Mouse (Mus musculus): ENCODE measurements at regions not wholly inside any gene's neighbourhood (a gene's known extent, or its start where the extent isn't known, plus 50 kb on each side); places are given as distances from the start of the nearest gene placed in this dataset.

DNA sequence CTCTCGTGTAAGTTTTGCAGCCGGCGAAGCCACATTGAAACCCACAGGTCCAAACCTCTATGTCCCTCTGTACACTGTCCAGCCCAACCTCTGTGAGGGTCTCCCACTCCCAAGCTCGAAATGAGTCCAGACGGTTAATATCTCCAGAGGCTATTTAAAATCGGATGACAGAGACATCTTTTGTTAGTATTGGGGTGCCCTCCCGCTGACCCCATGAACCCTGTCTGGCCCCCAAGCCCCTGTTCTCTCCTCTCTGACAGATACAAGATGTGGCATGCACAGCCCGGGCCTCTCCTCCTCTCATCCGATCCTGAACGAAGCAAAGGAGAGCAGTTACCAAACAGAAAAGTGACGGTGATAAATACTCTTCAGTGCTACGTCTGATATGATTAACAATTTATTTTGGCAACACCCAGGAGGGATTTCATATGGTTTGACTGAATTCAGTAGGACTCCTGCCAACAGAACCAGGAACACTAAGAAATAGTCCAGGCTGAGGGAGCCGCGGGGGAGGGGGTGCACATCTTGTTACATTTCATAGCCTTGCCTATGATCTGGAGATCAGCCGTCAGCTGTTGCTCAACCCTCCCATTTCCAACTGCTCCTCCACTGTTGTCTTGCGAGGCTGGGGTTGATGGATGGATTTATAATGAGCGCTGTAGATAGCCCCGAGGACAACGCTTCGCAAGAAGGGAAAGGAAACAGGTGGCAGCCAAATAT, 266.6 kb upstream of the Klf3 start:
- no peaks in the 10 kb centered on the region for H3K79me3 ChIP-seq (ENCODE audit: low read depth)

DNA sequence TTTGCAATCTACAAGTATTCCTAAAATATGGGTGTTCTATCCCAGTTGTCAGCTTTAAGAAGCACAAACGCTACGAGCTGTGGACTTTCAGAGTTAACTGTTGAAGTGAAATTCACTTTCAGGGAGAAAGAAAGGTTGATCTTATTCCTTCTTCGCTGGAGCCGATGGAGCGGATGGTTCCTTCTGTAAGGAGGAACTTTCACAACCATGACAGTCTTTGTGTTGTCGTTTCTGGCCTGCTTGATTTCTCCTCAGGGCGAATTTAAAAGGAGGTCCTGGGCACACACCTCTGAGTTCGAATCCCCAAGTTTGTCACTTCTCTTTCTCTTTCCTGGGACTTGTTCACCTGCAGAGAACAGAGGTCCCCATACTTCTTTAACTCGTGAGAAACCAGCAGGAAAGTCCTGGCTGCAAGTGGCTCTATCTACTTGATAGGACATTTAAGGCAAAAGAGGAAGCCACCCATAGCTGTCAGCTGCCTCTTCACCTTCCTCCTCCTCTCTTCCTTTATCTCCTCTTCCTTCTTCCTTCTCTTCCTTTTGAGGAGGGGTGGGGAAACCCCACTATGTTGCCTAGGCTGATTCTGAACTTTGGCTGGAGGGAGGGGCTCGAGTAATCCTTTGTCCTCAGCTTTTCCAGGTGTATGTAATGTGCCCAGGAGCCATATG, 265.9 kb upstream of the Klf3 start:
- Histone ChIP-seq H3K36me3 (ENCODE audit: control insufficient read depth, insufficient read depth) (no peaks in the 10 kb centered on the region), H3K79me2 (ENCODE audit: control insufficient read depth, insufficient read depth) (no peaks in the 10 kb centered on the region), H3K4me3 (ENCODE audit: insufficient read depth, poor library complexity, severe bottlenecking) (no peak overlapping the region), H3K79me3 (ENCODE audit: low read depth) (no peaks in the 10 kb centered on the region), H3ac (ENCODE audit: control insufficient read depth, insufficient read length, low read depth) (no peak overlapping the region), H3K27me3 (ENCODE audit: control insufficient read depth, insufficient read depth, insufficient read length) (no peaks in the 10 kb centered on the region)
- TF ChIP-seq CEBPB (IDR thresholded peaks at IDR 0.05; ENCODE audit: low read depth) (no peak), USF1 (IDR thresholded peaks at IDR 0.05; ENCODE audit: low read depth) (no peak), MYOD1 (IDR thresholded peaks at IDR 0.05; ENCODE audit: control insufficient read depth, insufficient read length, low read depth) (no peak), MAX (IDR thresholded peaks at IDR 0.05) (no peak), CTCF (IDR thresholded peaks at IDR 0.05; ENCODE audit: control insufficient read depth, insufficient read depth, insufficient read length) (no peak), MYOG (IDR thresholded peaks at IDR 0.05; ENCODE audit: control insufficient read depth, extremely low read depth, insufficient read length) (no peak), FOSL1 (IDR thresholded peaks at IDR 0.05; ENCODE audit: insufficient read depth, low read length, poor library complexity, severe bottlenecking) (no peak)

More for the DNA sequence above, 266.6 kb upstream of the Klf3 start:
- TF ChIP-seq MAX (IDR thresholded peaks at IDR 0.05), result no peak
- TF ChIP-seq USF1 (IDR thresholded peaks at IDR 0.05; ENCODE audit: low read depth), result no peak
- no peak for TF ChIP-seq CTCF (IDR thresholded peaks at IDR 0.05; ENCODE audit: control insufficient read depth, insufficient read depth, insufficient read length)
- TF ChIP-seq CEBPB (IDR thresholded peaks at IDR 0.05; ENCODE audit: low read depth), result no peak
- TF ChIP-seq FOSL1 (IDR thresholded peaks at IDR 0.05; ENCODE audit: insufficient read depth, low read length, poor library complexity, severe bottlenecking), result no peak
- TF ChIP-seq MYOG (IDR thresholded peaks at IDR 0.05; ENCODE audit: control insufficient read depth, extremely low read depth, insufficient read length), result no peak
- Histone ChIP-seq H3K36me3 (ENCODE audit: control insufficient read depth, insufficient read depth) (no peaks in the 10 kb centered on the region), H3K79me2 (ENCODE audit: control insufficient read depth, insufficient read depth) (no peaks in the 10 kb centered on the region), H3K4me3 (ENCODE audit: insufficient read depth, poor library complexity, severe bottlenecking) (no peak overlapping the region), H3ac (ENCODE audit: control insufficient read depth, insufficient read length, low read depth) (no peak overlapping the region), H3K27me3 (ENCODE audit: control insufficient read depth, insufficient read depth, insufficient read length) (no peaks in the 10 kb centered on the region)

DNA sequence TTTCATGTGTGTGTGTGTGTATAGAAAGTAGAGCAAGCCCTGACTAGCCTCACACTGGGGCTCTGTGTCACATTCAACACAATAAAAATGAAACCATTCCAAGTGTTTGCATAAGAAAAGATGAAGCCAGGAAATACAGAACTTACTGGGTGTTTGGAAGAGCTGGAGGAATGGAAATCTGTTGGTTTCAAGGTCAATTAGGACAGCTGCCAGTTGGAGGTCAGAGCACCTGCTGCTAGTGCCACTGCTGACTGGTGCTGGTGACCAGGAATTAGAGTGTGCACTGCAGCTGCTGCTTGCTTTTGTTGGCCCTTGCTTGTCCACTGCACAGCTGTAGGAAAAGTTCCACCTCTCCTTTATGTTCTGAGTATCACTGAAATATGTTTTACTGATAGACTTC, 261.4 kb upstream of the Klf3 start:
- H3K27me3 ChIP-seq (ENCODE audit: control insufficient read depth, insufficient read depth, insufficient read length), result no peaks in the 10 kb centered on the region
- H3K79me3 ChIP-seq (ENCODE audit: low read depth), result no peaks in the 10 kb centered on the region
- H3K4me3 ChIP-seq (ENCODE audit: insufficient read depth, poor library complexity, severe bottlenecking), result no peak overlapping the region
- TF ChIP-seq CEBPB (IDR thresholded peaks at IDR 0.05; ENCODE audit: low read depth) (no peak), CTCF (IDR thresholded peaks at IDR 0.05; ENCODE audit: control insufficient read depth, insufficient read depth, insufficient read length) (no peak), MYOD1 (IDR thresholded peaks at IDR 0.05; ENCODE audit: control insufficient read depth, insufficient read length, low read depth) (no peak)
- no peaks in the 10 kb centered on the region for H3K79me2 ChIP-seq (ENCODE audit: control insufficient read depth, insufficient read depth)
- H3K36me3 ChIP-seq (ENCODE audit: control insufficient read depth, insufficient read depth), result no peaks in the 10 kb centered on the region
- no peak overlapping the region for H3ac ChIP-seq (ENCODE audit: control insufficient read depth, insufficient read length, low read depth)

DNA sequence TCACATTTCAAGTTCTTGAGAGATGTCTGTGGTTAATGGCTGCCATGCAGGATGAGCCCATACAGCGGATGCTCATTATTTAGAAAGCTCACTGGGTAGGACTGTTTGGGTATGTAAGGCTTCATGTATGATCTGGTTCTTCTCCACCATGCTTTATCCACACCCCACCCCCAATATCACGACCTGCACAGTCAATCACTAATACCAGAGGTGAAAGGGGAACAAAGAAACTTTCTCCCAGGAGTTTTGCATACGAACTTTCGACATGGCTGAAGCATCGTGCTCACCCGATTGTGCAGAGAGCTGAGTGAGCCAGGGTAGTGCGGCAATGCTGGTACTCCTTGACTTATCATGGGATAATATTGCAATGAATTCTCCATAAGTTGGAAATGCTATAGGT, 247.3 kb upstream of the Klf3 start:
- Histone ChIP-seq H3K79me2 (ENCODE audit: control insufficient read depth, insufficient read depth) (no peaks in the 10 kb centered on the region), H3K36me3 (ENCODE audit: control insufficient read depth, insufficient read depth) (no peaks in the 10 kb centered on the region), H3K79me3 (ENCODE audit: low read depth) (no peaks in the 10 kb centered on the region), H3K4me3 (ENCODE audit: insufficient read depth, poor library complexity, severe bottlenecking) (no peak overlapping the region), H3ac (ENCODE audit: control insufficient read depth, insufficient read length, low read depth) (no peak overlapping the region), H3K27me3 (ENCODE audit: control insufficient read depth, insufficient read depth, insufficient read length) (no peaks in the 10 kb centered on the region)
- TF ChIP-seq MYOG (IDR thresholded peaks at IDR 0.05; ENCODE audit: control insufficient read depth, extremely low read depth, insufficient read length) (no peak), CEBPB (IDR thresholded peaks at IDR 0.05; ENCODE audit: low read depth) (no peak), MYOD1 (IDR thresholded peaks at IDR 0.05; ENCODE audit: control insufficient read depth, insufficient read length, low read depth) (no peak), FOSL1 (IDR thresholded peaks at IDR 0.05; ENCODE audit: insufficient read depth, low read length, poor library complexity, severe bottlenecking) (no peak), USF1 (IDR thresholded peaks at IDR 0.05; ENCODE audit: low read depth) (no peak), CTCF (IDR thresholded peaks at IDR 0.05; ENCODE audit: control insufficient read depth, insufficient read depth, insufficient read length) (no peak), MAX (IDR thresholded peaks at IDR 0.05) (no peak)

DNA sequence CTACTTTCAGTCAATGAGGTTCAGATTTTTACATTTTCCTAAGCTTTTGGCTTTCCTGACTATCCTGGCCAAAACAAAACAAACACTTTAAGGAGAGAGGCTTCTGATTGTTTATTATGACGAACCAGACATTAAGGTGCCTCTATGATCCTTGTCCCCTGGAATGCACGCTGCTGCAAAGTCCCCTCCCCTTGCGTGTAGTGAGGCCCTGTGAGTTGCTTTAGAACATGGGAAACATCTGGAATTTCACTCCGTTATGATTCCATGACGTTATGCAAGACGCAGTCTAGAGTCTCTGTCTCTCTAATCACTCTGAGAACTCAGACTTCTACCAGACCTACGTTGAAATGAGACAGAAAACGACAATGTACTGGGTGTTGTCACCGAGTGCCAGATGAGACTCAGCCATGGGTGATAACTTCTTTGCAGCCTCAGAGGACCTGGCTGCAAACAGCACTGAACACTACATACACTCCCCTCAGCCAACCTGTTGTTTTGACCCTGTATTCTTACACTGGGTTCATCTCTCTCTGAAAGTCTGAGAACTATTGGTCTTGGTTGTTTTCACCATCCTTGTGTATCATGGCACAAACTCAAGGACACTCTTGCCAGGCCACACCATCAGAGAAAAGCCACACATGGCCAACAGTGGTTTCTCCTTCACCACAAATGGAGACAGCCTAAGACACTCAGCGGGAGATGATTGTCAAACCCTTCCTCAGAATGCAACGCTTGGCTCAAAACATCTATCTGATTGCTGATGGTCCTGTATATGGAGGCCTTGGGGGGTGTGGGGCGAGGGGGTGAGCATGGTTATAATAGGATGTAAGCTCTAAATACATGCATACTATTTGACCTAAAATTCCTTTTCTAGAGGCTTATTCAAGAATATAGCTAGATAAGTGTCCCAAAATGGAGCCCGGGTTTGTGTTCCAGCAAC, 236.5 kb upstream of the Klf3 start:
- Histone ChIP-seq H3K36me3 (ENCODE audit: control insufficient read depth, insufficient read depth) (no peaks in the 10 kb centered on the region), H3K79me3 (ENCODE audit: low read depth) (no peaks in the 10 kb centered on the region), H3K27me3 (ENCODE audit: control insufficient read depth, insufficient read depth, insufficient read length) (no peaks in the 10 kb centered on the region), H3ac (ENCODE audit: control insufficient read depth, insufficient read length, low read depth) (no peak overlapping the region), H3K79me2 (ENCODE audit: control insufficient read depth, insufficient read depth) (no peaks in the 10 kb centered on the region), H3K4me3 (ENCODE audit: insufficient read depth, poor library complexity, severe bottlenecking) (no peak overlapping the region)
- TF ChIP-seq MYOD1 (IDR thresholded peaks at IDR 0.05; ENCODE audit: control insufficient read depth, insufficient read length, low read depth) (no peak), MAX (IDR thresholded peaks at IDR 0.05) (no peak), CTCF (IDR thresholded peaks at IDR 0.05; ENCODE audit: control insufficient read depth, insufficient read depth, insufficient read length) (no peak), CEBPB (IDR thresholded peaks at IDR 0.05; ENCODE audit: low read depth) (no peak), FOSL1 (IDR thresholded peaks at IDR 0.05; ENCODE audit: insufficient read depth, low read length, poor library complexity, severe bottlenecking) (no peak), USF1 (IDR thresholded peaks at IDR 0.05; ENCODE audit: low read depth) (no peak), MYOG (IDR thresholded peaks at IDR 0.05; ENCODE audit: control insufficient read depth, extremely low read depth, insufficient read length) (no peak)
